Mouse (Mus musculus) C2C12 (cell line): ENCODE data around the gene Wasf2. TPM values are rescaled to one million over a fixed set of nuclear protein-coding genes. Genes with fewer than 3 reads are reported as not detected.

Source experiments
- H3K27me3 ChIP-seq: one replicate; pipeline ENCODE4 v1.6.1; 2011; ENCODE audit not compliant: control insufficient read depth, insufficient read depth, insufficient read length
- H3K36me3 ChIP-seq: one replicate; pipeline ENCODE4 v1.6.1; 2011; ENCODE audit not compliant: control insufficient read depth, insufficient read depth
- H3K4me3 ChIP-seq: one replicate; pipeline ENCODE4 v1.5.1; 2011; ENCODE audit warnings: mild to moderate bottlenecking, control low read depth; ENCODE audit not compliant: poor library complexity, insufficient read depth, severe bottlenecking
- H3K79me2 ChIP-seq: one replicate; pipeline ENCODE4 v1.6.1; 2011; ENCODE audit not compliant: control insufficient read depth, insufficient read depth
- H3K79me3 ChIP-seq: one replicate; pipeline ENCODE4 v1.6.1; 2011; ENCODE audit warnings: low read depth, control low read depth
- H3ac ChIP-seq: one replicate; pipeline ENCODE3; 2011; ENCODE audit warnings: low read depth; ENCODE audit not compliant: control insufficient read depth, insufficient read length
- CEBPB ChIP-seq: IDR thresholded peaks from one replicate; pipeline ENCODE4 v1.6.1; 2011; ENCODE audit warnings: low read depth, mild to moderate bottlenecking, control low read depth, moderate library complexity
- CTCF ChIP-seq: IDR thresholded peaks from one replicate; pipeline ENCODE4 v1.5.1; 2011; ENCODE audit not compliant: control insufficient read depth, insufficient read depth, insufficient read length
- FOSL1 ChIP-seq: IDR thresholded peaks from one replicate; pipeline ENCODE4 v1.8.0; 2011; ENCODE audit warnings: mild to moderate bottlenecking, low read length; ENCODE audit not compliant: poor library complexity, insufficient read depth, severe bottlenecking
- MAX ChIP-seq: IDR thresholded peaks from one replicate; pipeline ENCODE4 v1.6.1; 2011; ENCODE audit warnings: mild to moderate bottlenecking, control low read depth
- MYOD1 ChIP-seq: IDR thresholded peaks from one replicate; pipeline ENCODE4 v1.6.1; 2011; ENCODE audit warnings: low read depth; ENCODE audit not compliant: control insufficient read depth, insufficient read length
- MYOG ChIP-seq: IDR thresholded peaks from one replicate; pipeline ENCODE4 v1.6.1; 2011; ENCODE audit not compliant: control insufficient read depth, insufficient read length; ENCODE audit errors: extremely low read depth
- USF1 ChIP-seq: IDR thresholded peaks from one replicate; pipeline ENCODE4 v1.6.1; 2011; ENCODE audit warnings: low read depth, mild to moderate bottlenecking, control low read depth, moderate library complexity
- polyA plus RNA-seq: library from polyadenylated mRNA; unstranded; fragments of >200 nt; fragmentation: generic; extraction: Trizol; gene quantifications from one replicate; pipeline ENCODE4 v1.2.1, GENCODE M21; 2012; ENCODE audit warnings: missing spikeins

Gene Wasf2
- polyA plus RNA-seq, 1 experiment, result 52.1 TPM

DNA sequence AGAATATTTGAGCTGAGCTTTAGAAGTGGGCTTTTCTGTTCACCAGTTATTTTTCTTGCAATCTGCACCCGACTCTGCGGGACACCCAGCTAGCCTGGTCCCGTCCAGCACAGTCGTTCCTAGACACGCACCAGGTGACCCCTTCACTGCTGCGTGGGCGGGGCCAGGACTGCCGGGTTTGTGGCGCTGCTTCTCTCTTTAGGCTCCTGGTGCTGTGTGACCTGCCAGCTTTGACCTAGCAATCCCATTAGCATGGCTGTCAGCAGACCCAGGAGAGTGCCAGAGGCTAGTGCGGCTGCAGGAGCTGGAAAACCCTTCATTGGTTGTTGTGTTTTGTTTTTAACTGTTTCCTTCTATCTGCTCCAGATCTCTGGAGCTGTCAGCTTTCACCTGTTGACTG, 59.1 kb downstream of the Wasf2 start:
- Histone ChIP-seq H3K79me2 (peaks cover 14% of the 10 kb centered on the region), H3K79me3 (peaks cover 5% of the 10 kb centered on the region), H3K27me3 (no peaks in the 10 kb centered on the region), H3K4me3 (no peak overlapping the region), H3K36me3 (peaks cover 68% of the 10 kb centered on the region), H3ac (no peak overlapping the region)
- no peak for TF ChIP-seq MYOD1
- no peak for TF ChIP-seq FOSL1
- TF ChIP-seq CEBPB, result no peak
- no peak for TF ChIP-seq MYOG
- TF ChIP-seq USF1, result no peak
- no peak for TF ChIP-seq MAX
- TF ChIP-seq CTCF, result no peak

DNA sequence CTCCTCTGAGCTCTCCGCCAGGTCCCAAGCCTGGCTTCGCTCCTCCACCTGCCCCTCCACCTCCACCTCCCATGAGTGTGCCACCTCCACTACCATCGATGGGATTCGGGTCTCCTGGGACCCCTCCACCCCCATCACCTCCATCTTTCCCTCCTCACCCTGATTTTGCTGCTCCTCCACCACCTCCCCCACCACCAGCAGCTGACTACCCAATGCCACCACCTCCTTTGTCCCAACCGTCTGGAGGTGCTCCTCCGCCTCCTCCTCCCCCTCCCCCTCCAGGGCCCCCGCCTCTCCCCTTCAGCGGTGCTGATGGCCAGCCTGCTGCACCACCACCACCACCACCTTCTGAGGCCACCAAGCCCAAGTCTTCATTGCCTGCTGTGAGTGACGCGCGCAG, 64.2 kb downstream of the Wasf2 start:
- no peak overlapping the region for H3ac ChIP-seq
- no peak overlapping the region for H3K4me3 ChIP-seq
- no peak for TF ChIP-seq CTCF
- no peak for TF ChIP-seq MYOG
- TF ChIP-seq CEBPB, result no peak
- peaks cover 55% of the 10 kb centered on the region for H3K36me3 ChIP-seq
- peaks cover 3% of the 10 kb centered on the region for H3K79me3 ChIP-seq
- H3K79me2 ChIP-seq, result no peaks in the 10 kb centered on the region
- H3K27me3 ChIP-seq, result no peaks in the 10 kb centered on the region

DNA sequence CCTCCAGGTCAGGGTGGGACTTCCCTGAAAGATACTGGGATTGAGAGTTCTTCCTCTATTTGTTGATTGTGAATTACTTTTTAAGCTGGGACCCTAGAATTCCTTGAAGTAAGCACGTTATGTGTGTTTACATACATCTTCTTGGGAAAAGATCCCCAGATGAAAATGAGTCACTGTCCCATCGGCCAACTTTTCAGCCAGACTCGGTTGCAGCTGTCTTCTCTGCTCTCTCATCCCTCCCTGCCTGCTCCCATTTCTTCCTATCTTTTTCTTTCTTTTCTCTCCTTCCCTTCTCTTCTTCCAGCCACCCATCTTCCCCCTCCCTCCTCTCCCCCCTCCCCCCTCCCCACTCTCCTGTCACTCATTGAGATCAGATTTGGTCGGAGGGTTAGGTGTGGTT, 64.7 kb downstream of the Wasf2 start:
- TF ChIP-seq MYOG (no peak), MYOD1 (peak; percentile 74), FOSL1 (no peak), CEBPB (no peak), MAX (no peak), USF1 (no peak), CTCF (no peak)
- no peaks in the 10 kb centered on the region for H3K79me2 ChIP-seq
- peaks cover 52% of the 10 kb centered on the region for H3K36me3 ChIP-seq
- no peak overlapping the region for H3ac ChIP-seq
- H3K4me3 ChIP-seq, result no peak overlapping the region
- peaks cover 3% of the 10 kb centered on the region for H3K79me3 ChIP-seq
- no peaks in the 10 kb centered on the region for H3K27me3 ChIP-seq

DNA sequence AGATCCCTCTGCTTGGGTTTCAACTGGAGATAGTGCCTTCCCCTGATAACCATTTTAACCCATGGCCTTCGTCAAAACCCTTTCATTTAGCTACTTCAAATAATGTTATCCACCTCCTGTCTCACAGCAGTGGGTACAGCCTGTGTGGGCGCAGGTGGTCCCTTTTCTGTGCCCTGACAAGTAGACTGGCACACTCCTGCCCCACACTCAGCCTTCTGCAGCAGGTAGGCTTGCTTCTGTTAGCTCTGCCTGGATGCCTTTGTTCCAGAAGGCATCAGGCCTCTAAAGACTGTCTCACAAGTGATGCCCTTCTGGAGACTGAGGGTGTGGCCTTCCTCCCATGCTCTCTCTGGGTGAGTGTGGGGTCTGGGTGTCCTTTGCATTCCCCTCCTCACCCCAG, 65.8 kb downstream of the Wasf2 start:
- Histone ChIP-seq H3K79me2 (no peaks in the 10 kb centered on the region), H3K79me3 (no peaks in the 10 kb centered on the region), H3ac (no peak overlapping the region), H3K36me3 (peaks cover 41% of the 10 kb centered on the region), H3K4me3 (no peak overlapping the region), H3K27me3 (no peaks in the 10 kb centered on the region)
- TF ChIP-seq MYOD1 (no peak), FOSL1 (no peak), MAX (no peak), USF1 (no peak), CTCF (no peak), CEBPB (no peak), MYOG (no peak)

DNA sequence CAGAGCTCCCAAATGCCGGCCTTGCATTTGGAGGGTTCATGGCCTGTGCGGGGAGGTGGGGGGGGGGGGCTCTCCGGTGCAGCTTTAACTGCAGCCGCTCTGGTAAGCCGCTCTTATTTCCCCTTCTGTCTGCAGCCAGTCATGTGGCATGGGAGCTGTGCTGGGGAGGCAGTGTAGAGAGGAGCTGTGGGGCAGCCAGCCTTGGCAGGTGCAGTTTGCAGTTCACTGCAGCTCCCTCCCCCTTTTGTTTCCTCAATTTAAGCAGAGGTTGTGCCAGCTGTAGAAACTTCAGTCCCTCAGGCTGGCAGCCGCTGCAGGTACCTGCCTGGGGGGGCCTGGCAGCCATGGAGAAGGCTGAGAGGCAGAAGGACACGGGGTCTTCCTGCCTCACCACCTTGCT, 66.5 kb downstream of the Wasf2 start:
- H3K4me3 ChIP-seq, result no peak overlapping the region
- H3K79me2 ChIP-seq, result no peaks in the 10 kb centered on the region
- peaks cover 34% of the 10 kb centered on the region for H3K36me3 ChIP-seq
- TF ChIP-seq MAX (no peak), MYOG (no peak), FOSL1 (no peak), CEBPB (no peak), MYOD1 (no peak), USF1 (no peak), CTCF (no peak)
- no peaks in the 10 kb centered on the region for H3K79me3 ChIP-seq
- no peak overlapping the region for H3ac ChIP-seq
- no peaks in the 10 kb centered on the region for H3K27me3 ChIP-seq

DNA sequence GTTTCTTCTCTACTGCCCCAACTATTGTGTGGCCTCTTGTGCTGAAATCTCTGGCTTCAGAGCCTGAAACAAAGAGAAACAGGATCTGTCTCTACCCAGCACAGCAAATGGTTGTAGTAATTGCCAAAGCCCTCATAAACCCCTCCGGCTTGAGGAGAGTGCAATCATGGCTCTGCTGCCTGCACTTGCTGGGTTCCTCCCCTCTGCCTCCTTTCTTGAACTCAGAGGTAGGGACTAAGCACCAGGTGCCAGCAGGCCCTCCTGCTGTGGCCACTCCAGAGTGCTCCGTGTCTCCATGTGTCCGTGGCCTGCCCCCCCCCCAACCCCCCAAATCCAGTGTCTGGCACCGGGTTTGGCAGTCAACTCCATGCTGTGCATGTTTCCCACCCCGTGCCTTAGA, 67.0 kb downstream of the Wasf2 start:
- no peak overlapping the region for H3ac ChIP-seq
- H3K36me3 ChIP-seq, result peaks cover 29% of the 10 kb centered on the region
- no peak overlapping the region for H3K4me3 ChIP-seq
- TF ChIP-seq MYOD1, result no peak
- no peak for TF ChIP-seq MAX
- no peak for TF ChIP-seq CTCF
- no peak for TF ChIP-seq CEBPB
- TF ChIP-seq FOSL1, result no peak
- no peak for TF ChIP-seq MYOG
- TF ChIP-seq USF1, result no peak
- H3K79me3 ChIP-seq, result no peaks in the 10 kb centered on the region
- no peaks in the 10 kb centered on the region for H3K79me2 ChIP-seq
- no peaks in the 10 kb centered on the region for H3K27me3 ChIP-seq
